Mouse (Mus musculus) cerebellum, adult 2 months (tissue): ENCODE data around the gene Syap1. TPM values are rescaled to one million over a fixed set of nuclear protein-coding genes. Genes with fewer than 3 reads are reported as not detected.

Experiments used
- DNase-seq, 2 experiments: peaks; one replicate each; pipeline ENCODE4 v3.0.0; 2021
- H3K27ac ChIP-seq: fragments of 200-500 bp; 2 replicates; pipeline ENCODE4 v1.5.1; 2012; ENCODE audit warnings: low read length, control low read depth, inconsistent platforms; ENCODE audit not compliant: insufficient read depth
- H3K27me3 ChIP-seq: fragments of 200-500 bp; 2 replicates; pipeline ENCODE4 v1.6.1; 2012; ENCODE audit warnings: inconsistent platforms, mild to moderate bottlenecking, low read length, moderate library complexity; ENCODE audit not compliant: control insufficient read depth, insufficient read depth
- H3K4me1 ChIP-seq: fragments of 200-500 bp; 2 replicates; pipeline ENCODE4 v1.6.1; 2011; ENCODE audit warnings: low read length; ENCODE audit not compliant: control insufficient read depth, insufficient read depth
- H3K4me3 ChIP-seq: fragments of 200-500 bp; replicated peaks from 2 replicates; pipeline ENCODE3; 2011; ENCODE audit warnings: mild to moderate bottlenecking, low read depth, low read length, control low read depth; ENCODE audit not compliant: insufficient read depth
- CTCF ChIP-seq: fragments of 200-500 bp; IDR thresholded peaks from 2 replicates; pipeline ENCODE4 v1.5.1; 2011; ENCODE audit warnings: low read depth, mild to moderate bottlenecking, control low read depth, low read length, moderate library complexity, borderline replicate concordance; ENCODE audit not compliant: insufficient read depth
- POLR2A ChIP-seq: fragments of 200-500 bp; IDR thresholded peaks from 2 replicates; pipeline ENCODE4 v1.6.1; 2011; ENCODE audit warnings: low read length, control low read depth, borderline replicate concordance; ENCODE audit not compliant: insufficient read depth
- WGBS: fragments of 180-500 bp; shearing (Covaris S2); methylation state at CpG from one replicate; pipeline ENCODE4 v1.1.7; 2018; 5-methylcytosine and 5-hydroxymethylcytosine counted together
- polyA plus RNA-seq: library from polyadenylated mRNA; depleted of rRNA; stranded (reverse); fragments of >200 nt; gene quantifications from 2 replicates; pipeline ENCODE4 v1.2.3, GENCODE M21; 2012; rRNA removed

Syap1 gene
- 24.9 and 25.6 TPM in 2 replicates for polyA plus RNA-seq

DNA sequence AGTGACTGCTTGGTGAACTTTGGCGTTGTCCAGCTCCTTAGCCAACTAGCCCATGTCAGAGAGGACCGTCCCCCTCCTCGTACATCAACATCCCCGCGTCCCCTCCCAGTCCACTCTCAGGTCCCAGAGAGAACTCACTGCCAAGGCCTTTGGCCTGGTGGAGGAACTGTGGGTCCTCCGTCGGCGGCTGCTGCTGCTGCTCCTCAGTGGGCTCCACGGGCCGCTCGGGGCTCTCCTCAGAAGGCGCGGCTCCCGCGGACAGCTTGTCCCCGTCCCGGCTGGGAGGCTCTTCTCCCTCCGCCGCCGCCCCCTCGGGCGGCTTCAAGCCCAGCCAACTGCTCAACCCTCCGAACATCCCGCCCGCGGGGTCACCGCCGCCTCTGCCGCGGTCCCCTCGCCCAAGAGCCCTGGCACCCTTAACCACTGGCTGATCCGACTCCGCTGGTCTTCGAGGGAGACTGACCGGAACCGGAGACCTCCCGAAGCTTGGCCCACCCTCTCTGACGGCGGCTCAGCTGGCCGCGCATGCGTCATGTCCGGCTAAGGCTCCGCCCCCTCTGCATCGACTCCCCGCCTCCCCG, at the start of gene Syap1:
TSS of gene Syap1 (minus strand) at position 517 of the 581 bp plus-strand sequence.
- peak; percentile 82 to 84 for DNase-seq
- WGBS, result 9% methylated on average over 42 of the region's 47 CpGs
- peak within 1 kb of the TSS; percentile 55 for H3K4me3 ChIP-seq
- no peaks in the 10 kb centered on the region for H3K27me3 ChIP-seq
- H3K4me1 ChIP-seq, result peaks cover 2% of the 10 kb centered on the region; the same call in 1 of the 2 replicates
- TF ChIP-seq POLR2A (peak; percentile 66; the same call in 1 of the 2 replicates), CTCF (no peak)
- H3K27ac ChIP-seq, result peak within 1 kb of the TSS; percentile 26; the same call in 1 of the 2 replicates

DNA sequence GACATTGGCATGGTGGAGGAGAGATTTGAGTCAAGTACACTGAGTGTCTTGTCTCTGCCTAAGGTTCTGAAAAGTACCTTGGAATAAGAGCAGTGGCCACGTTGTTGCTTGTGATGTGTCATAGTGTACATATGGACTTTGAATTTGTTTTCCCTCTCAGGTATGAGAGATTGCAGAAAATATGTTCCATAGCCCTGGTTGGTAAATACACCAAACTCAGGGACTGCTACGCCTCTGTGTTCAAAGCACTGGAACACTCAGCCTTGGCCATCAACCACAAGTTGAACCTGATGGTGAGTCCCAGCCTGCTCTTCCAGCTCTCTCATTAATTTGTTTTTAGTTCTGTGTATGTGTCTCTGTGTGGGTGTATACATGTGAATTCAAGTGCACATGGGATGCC, 43.2 kb upstream of the Syap1 start:
- DNase-seq, result no peak
- Histone ChIP-seq H3K4me1 (no peaks in the 10 kb centered on the region), H3K27ac (no peak overlapping the region), H3K4me3 (no peak overlapping the region), H3K27me3 (no peaks in the 10 kb centered on the region)
- WGBS, result 96% methylated on average over 2 of the region's 2 CpGs
- TF ChIP-seq CTCF (no peak), POLR2A (no peak)

DNA sequence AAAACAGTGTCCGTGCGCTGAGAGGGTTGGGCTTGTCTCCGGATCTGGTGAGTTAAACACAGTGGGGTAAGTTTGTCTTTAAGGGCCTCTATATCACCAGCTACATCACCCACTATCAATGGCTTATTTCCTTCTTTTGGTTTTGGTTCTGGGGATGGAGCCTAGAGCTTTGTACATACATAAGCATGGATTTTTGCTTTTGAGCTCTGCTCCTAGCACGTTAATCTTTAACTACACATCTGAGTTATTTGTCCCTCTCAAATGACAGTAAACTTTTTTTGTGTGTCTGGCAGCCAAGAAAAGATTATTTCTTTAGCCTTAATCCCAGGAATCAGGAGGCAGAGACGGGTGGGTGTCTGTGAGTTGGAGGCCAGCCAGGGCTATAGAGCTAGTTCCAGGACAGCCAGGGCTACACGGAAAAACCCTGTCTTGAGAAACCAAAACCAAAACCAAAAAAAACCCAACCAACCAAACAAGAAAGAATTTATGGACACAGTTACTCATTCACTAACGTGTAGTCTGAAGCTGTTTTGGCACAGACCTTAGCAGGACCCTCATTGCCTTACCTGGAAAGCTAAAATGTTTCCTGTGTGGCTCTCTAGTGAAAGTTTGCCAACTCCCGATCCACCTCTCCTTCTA, 33.4 kb upstream of the Syap1 start:
- DNase-seq, result no peak
- WGBS, result 80% methylated on average over 8 of the region's 8 CpGs
- Histone ChIP-seq H3K27ac (no peak overlapping the region), H3K4me3 (no peak overlapping the region), H3K27me3 (no peaks in the 10 kb centered on the region), H3K4me1 (no peaks in the 10 kb centered on the region)
- TF ChIP-seq POLR2A (no peak), CTCF (no peak)

DNA sequence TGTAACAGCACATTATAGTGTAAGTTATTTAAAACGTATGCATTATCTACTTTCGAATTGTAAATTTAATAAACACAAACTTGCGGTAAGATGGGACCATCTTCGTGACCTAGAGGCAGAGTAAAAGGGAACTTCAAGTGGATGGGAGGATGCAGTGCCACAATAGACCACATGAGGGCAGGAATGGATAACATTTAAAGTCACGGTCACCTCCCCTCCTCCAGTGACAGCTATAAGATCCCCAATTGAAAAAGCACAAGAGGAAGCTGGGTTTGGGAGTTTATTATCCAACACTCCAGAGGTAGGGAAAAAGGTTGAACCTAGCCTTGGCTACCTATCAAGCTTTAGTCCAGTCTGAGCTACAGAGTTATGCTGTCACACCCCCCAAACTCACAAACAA, 27.4 kb upstream of the Syap1 start:
- WGBS, result 22% methylated on average over 5 of the region's 5 CpGs
- peak; percentile 32 to 51 for DNase-seq
- no peak overlapping the region for H3K4me3 ChIP-seq
- H3K4me1 ChIP-seq, result no peaks in the 10 kb centered on the region
- no peak overlapping the region for H3K27ac ChIP-seq
- peak; percentile 62; the same call in 1 of the 2 replicates for TF ChIP-seq CTCF
- TF ChIP-seq POLR2A, result no peak
- no peaks in the 10 kb centered on the region for H3K27me3 ChIP-seq

DNA sequence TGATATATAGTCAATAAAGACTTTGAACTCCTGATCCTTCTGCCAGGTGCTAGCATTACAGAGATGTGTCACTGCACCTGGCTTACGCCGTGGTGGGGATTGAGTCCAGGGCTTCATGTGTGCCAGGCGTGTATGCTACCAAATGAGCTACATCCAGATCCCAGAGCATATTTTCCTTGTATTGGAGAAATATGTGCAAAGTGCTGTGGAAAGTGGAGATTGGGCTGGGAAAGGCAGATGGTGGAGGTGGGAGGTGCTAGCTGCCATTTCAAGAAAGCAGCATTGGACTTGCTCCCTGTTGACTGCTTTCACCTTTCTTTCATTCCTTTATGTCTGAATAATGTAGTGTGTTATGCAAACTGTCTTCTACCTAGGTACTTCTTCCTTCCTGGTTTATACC, 25.4 kb upstream of the Syap1 start:
- DNase-seq, result no peak
- no peak overlapping the region for H3K27ac ChIP-seq
- no peaks in the 10 kb centered on the region for H3K4me1 ChIP-seq
- no peak overlapping the region for H3K4me3 ChIP-seq
- TF ChIP-seq CTCF (no peak), POLR2A (no peak)
- H3K27me3 ChIP-seq, result no peaks in the 10 kb centered on the region
- WGBS, result 91% methylated on average over 3 of the region's 3 CpGs

DNA sequence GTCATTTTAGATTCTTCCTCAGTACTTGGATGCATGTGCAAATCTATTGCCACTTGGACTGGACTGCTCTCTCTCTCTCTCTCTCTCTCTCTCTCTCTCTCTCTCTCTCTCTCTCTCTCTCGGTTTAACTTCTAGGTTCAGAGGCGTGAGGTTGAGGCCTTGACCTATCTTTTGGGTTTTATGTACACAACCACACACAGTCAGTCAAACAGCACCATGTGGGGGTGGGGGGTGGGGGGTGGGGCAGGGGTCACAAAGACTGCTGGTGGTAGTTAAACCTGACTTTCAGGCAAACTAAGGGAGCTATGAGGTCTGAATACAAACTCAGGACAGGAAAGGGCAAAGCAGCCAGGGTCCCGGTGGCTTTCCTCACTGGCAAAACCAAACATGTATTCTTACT, 19.3 kb upstream of the Syap1 start:
- Histone ChIP-seq H3K4me1 (no peaks in the 10 kb centered on the region), H3K27me3 (no peaks in the 10 kb centered on the region), H3K4me3 (no peak overlapping the region), H3K27ac (no peak overlapping the region)
- TF ChIP-seq POLR2A (no peak), CTCF (no peak)
- 90% methylated on average over 3 of the region's 3 CpGs for WGBS
- DNase-seq, result no peak

DNA sequence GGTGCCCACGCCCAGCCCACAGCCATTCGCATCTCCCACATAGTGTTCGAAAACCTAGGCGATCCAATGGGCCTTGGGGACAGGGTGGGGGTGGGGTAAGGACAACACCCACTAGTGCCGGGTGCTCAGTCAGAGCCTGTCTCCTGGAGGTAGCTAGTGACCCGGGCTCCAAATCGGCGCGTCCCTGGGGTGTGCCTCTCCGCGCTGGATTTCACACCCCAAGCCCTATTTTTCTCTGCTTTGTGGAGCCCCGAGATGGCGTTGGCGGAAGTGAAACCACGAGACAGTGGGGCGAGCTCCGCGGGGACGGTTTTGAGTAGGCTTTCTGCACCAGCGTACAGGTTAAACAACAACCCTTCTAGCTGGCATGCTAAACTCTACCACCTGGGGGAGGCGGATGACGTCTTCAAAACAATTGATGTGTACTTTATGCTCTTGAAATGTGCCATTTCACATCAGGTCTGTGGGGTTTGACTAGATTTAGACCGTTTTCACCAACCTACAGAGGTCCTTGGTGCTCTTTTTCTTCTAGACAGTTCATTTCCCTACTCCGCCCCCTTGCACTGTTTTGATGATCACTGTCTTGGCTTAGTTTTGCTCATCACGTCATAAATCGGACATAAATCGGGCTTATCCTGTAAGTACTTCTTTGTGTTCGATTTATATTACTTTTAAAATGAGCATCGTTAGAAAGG, 13.9 kb upstream of the Syap1 start:
- H3K4me1 ChIP-seq, result no peaks in the 10 kb centered on the region; the same call in 1 of the 2 replicates
- peak overlapping the region; percentile 81 for H3K27ac ChIP-seq
- TF ChIP-seq POLR2A (no peak), CTCF (no peak)
- peak overlapping the region; percentile 78 for H3K4me3 ChIP-seq
- WGBS, result 6% methylated on average over 29 of the region's 29 CpGs
- no peaks in the 10 kb centered on the region for H3K27me3 ChIP-seq
- peak; percentile 38 to 59 for DNase-seq
